Mouse (Mus musculus): Measurements from ENCODE around the gene Psmd11. TPM values are rescaled to one million over a fixed set of nuclear protein-coding genes. Genes with fewer than 3 reads are reported as not detected.

Psmd11 gene
- polyA plus RNA-seq, 1 experiment from 2014 or later, result 307 TPM

DNA sequence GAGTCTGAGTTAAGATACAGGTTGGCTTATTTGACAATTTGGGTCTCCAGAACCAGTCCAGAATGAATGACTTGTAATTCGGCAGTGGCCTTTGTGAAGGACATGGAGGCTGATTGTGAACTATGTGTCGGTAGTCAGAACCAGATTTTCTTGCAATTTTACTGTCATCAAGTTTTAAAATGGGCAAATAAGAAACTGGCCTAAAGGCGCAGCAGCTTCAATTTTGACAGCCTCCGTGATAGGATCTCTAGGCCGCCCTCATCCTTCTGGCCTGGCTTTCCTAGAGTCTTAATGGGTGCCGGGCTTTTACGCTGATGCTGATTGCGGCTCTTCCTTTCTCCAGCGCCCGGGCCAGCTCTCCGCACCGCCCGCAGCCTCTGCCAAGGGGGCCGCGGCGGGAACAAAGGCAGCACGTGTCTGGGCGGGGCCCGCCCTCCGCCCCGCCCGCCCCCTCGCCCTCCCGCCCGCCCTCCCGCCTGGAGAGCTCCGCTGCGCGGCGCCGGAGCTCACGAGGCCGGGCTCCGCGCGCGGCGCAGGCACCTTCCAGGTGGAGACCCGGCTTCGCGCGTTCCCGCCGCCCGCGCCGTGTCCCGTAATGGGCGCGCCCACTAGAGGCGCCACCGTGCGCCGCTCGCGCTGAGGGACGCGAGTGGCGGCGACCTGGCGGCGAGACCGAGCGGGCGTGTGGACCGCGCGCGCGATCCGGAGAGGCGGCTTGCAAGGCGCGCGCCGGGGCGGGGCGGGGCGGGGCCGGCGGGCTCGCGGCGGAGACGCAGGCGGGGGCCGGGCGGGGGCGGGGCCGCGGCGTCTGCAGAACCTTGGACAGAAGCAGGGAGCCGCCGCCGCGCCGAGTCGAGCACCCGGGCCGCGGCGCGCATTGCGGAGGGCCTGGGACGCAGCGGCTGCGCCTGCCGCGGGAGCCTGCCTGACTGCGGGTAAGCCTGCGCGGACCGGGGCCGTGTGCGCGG is 48.1 kb downstream of the Psmd11 start, which contains the start of gene Cdk5r1:
Gene Cdk5r1, plus strand, starts transcription at position 802 of the 968 bp plus-strand sequence.
- Histone ChIP-seq H3K27me3 (ENCODE audit: control insufficient read depth, insufficient read depth, low read length) (peaks cover 7% of the 10 kb centered on the region; the same call in 1 of the 2 replicates), H3K4me1 (ENCODE audit: control insufficient read depth, insufficient read depth, low read length) (peaks cover 11% of the 10 kb centered on the region), H3K9me3 (ENCODE audit: control insufficient read depth, low read length) (no peaks in the 10 kb centered on the region), H3K9ac (ENCODE audit: low read length) (peak within 1 kb of the TSS; percentile 84), H3K4me2 (ENCODE audit: low read depth) (peak within 1 kb of the TSS; percentile 96), H3K27ac (ENCODE audit: low read depth, low read length) (peak within 1 kb of the TSS; percentile 69), H3K36me3 (ENCODE audit: control insufficient read depth, insufficient read depth, low read length) (no peaks in the 10 kb centered on the region; the same call in 1 of the 2 replicates), H3K4me3 (ENCODE audit: low read depth, low read length) (peak within 1 kb of the TSS; percentile 67)
- DNase-seq (ENCODE audit: low spot score) (peak; percentile 96), ATAC-seq (ENCODE audit: insufficient read depth, low FRiP score, low TSS enrichment) (peak; percentile 88)
- under 1% methylated on average over 48 of the region's 116 CpGs for WGBS

DNA sequence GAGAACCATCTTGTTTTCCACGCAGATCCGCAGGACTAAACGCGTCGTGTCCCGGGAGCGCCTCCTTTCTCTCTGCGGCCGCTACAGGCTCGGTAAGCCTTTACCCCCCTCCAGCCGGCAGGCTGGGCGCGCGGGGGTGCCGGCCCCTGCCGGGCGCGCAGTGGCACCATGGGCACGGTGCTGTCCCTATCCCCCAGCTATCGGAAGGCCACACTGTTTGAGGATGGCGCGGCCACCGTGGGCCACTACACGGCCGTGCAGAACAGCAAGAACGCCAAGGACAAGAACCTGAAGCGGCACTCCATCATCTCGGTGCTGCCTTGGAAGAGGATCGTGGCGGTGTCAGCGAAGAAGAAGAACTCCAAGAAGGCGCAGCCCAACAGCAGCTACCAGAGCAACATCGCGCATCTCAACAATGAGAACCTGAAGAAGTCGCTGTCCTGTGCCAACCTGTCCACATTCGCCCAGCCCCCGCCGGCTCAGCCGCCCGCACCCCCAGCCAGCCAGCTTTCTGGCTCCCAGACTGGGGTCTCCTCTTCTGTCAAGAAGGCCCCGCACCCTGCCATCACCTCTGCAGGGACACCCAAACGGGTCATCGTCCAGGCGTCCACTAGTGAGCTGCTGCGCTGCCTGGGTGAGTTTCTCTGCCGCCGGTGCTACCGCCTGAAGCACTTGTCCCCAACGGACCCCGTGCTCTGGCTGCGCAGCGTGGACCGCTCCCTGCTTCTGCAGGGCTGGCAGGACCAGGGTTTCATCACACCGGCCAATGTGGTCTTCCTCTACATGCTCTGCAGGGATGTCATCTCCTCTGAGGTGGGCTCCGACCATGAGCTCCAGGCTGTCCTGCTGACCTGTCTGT is 49.2 kb downstream of the Psmd11 start:
- H3K36me3 ChIP-seq (ENCODE audit: control insufficient read depth, insufficient read depth, low read length), result no peaks in the 10 kb centered on the region

DNA sequence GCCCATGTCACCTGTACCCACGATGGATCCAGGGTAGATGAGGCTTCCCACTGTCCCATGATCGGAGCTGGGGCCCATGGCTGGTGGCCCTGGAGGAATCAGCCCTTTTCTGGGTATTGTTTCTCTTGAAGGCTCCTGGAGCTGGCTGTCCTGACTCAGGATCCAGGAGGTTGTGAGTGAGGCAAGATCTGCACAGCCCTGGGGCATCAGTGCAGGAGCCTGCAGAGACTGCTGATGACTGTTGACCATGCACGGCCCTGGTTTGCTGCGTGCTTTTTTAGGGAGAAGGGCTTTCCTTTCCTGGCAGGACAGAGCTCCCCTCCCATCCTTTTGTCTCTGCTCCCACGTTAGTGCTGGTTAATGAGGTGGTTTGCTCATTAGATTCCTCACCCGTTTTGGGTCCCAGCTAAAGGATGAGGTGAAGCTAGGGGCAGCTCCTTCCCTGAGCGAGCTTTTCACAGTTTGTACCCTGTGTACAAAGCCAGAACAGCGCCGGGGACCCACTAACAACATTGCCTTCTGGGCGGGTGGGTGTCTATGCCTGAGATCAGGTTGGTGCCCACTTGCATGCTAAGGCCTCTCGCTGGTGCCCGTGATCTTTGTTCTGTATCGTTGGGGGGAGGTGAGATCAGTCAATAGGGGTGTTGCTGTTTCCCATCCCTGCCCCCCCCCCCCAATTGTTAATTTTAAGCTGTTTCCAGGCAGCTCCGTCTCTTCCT is 50.4 kb downstream of the Psmd11 start:
- Histone ChIP-seq H3K4me3 (ENCODE audit: low read depth, low read length) (peak overlapping the region; percentile 67), H3K9ac (ENCODE audit: low read length) (peak overlapping the region; percentile 84), H3K27me3 (ENCODE audit: control insufficient read depth, insufficient read depth, low read length) (peaks cover 7% of the 10 kb centered on the region; the same call in 1 of the 2 replicates), H3K36me3 (ENCODE audit: control insufficient read depth, insufficient read depth, low read length) (no peaks in the 10 kb centered on the region), H3K4me2 (ENCODE audit: low read depth) (peak overlapping the region; percentile 96), H3K27ac (ENCODE audit: low read depth, low read length) (no peak overlapping the region), H3K9me3 (ENCODE audit: control insufficient read depth, low read length) (no peaks in the 10 kb centered on the region), H3K4me1 (ENCODE audit: control insufficient read depth, insufficient read depth, low read length) (peaks cover 11% of the 10 kb centered on the region)
- ATAC-seq (ENCODE audit: insufficient read depth, low FRiP score, low TSS enrichment) (no peak), DNase-seq (ENCODE audit: low spot score) (no peak)
- 57% methylated on average over 14 of the region's 14 CpGs for WGBS

More for the DNA sequence above, 49.2 kb downstream of the Psmd11 start:
- H3K9ac ChIP-seq (ENCODE audit: low read length), result peak overlapping the region; percentile 84
- 16% methylated on average over 53 of the region's 55 CpGs for WGBS
- peaks cover 7% of the 10 kb centered on the region; the same call in 1 of the 2 replicates for H3K27me3 ChIP-seq (ENCODE audit: control insufficient read depth, insufficient read depth, low read length)
- H3K4me3 ChIP-seq (ENCODE audit: low read depth, low read length), result peak overlapping the region; percentile 67
- no peaks in the 10 kb centered on the region for H3K9me3 ChIP-seq (ENCODE audit: control insufficient read depth, low read length)
- peaks cover 11% of the 10 kb centered on the region for H3K4me1 ChIP-seq (ENCODE audit: control insufficient read depth, insufficient read depth, low read length)
- H3K4me2 ChIP-seq (ENCODE audit: low read depth), result peak overlapping the region; percentile 96
- peak overlapping the region; percentile 69 for H3K27ac ChIP-seq (ENCODE audit: low read depth, low read length)
- 0 out of 2 replicates have a peak, but pooled peaks have one; percentile 16 for ATAC-seq (ENCODE audit: insufficient read depth, low FRiP score, low TSS enrichment)
- peak; percentile 31 for DNase-seq (ENCODE audit: low spot score)

DNA sequence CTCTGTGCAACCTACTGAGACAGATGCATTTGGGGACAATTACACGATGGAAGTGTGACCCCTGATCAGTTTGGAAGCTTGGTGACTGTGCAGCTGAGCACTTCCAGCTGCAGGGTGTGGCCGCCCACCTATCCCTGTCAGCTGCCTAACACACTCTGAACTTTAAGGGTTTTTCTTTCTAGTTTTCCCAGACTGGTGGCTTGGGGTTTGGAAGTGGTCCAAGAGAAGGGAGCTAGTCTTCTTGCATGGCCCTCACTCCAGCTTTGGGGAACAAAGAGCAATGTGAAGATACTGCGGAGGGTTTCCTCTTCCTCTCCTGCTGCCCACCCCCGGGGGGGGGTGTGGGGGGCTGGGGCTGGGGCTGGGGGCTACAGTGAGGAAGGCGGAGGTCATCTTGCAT is 51.0 kb downstream of the Psmd11 start:
- DNase-seq (ENCODE audit: low spot score) (no peak), ATAC-seq (ENCODE audit: insufficient read depth, low FRiP score, low TSS enrichment) (no peak)
- no peak overlapping the region for H3K27ac ChIP-seq (ENCODE audit: low read depth, low read length)
- H3K4me2 ChIP-seq (ENCODE audit: low read depth), result peak overlapping the region; percentile 96
- H3K9me3 ChIP-seq (ENCODE audit: control insufficient read depth, low read length), result no peaks in the 10 kb centered on the region
- H3K9ac ChIP-seq (ENCODE audit: low read length), result peak overlapping the region; percentile 84
- peaks cover 7% of the 10 kb centered on the region; the same call in 1 of the 2 replicates for H3K27me3 ChIP-seq (ENCODE audit: control insufficient read depth, insufficient read depth, low read length)
- H3K4me3 ChIP-seq (ENCODE audit: low read depth, low read length), result peak overlapping the region; percentile 67
- peaks cover 15% of the 10 kb centered on the region for H3K4me1 ChIP-seq (ENCODE audit: control insufficient read depth, insufficient read depth, low read length)
- WGBS, result 74% methylated on average over 5 of the region's 5 CpGs
- H3K36me3 ChIP-seq (ENCODE audit: control insufficient read depth, insufficient read depth, low read length), result no peaks in the 10 kb centered on the region

DNA sequence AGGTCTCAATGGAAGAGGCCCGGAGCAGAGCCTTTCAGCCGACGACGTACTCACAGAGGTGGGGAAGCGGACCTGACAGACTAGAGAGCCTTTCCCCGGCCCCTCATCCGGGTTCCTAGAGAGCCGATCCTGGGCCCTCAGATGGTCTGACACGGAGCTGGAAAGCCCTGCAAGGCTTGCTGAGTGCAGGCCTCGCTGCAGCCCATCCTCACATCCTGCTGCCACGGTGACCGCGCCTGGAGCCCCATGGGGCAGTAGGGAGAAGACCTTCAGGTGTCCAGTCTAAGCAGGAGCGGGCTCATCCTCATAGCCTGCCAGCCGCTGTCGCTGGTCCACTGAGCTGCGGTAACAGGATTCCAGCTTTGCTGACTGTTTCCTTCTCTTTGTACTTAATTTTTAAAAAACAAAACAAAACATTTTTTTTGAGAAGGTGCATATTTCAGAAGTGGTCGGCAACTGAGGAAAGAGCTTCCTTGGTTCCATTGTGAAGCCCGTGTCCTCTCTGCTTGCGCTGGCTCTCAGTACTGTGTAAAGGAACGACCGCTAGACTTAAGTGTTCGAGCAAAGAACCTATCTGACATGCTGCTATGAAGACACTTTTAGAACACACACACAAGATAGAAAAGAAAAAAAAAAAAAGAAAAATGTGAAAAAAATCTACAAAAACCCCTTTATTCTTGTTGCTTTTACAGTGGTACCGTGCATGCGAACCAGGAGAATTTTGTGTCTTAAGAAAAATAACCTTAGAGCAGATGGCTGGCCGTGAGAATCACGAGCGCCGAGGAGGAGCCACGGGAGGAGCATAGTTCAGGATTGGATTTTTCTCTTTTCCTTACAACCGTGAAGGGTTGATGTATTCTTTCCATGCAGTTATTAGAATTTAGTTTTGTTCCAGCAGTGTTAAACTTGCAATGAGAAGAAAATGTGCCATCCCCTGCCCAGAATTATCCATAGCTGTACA is 51.8 kb downstream of the Psmd11 start:
- DNase-seq (ENCODE audit: low spot score) (no peak), ATAC-seq (ENCODE audit: insufficient read depth, low FRiP score, low TSS enrichment) (no peak)
- 81% methylated on average over 31 of the region's 31 CpGs for WGBS
- Histone ChIP-seq H3K9ac (ENCODE audit: low read length) (peak overlapping the region; percentile 84), H3K4me2 (ENCODE audit: low read depth) (peak overlapping the region; percentile 96), H3K27ac (ENCODE audit: low read depth, low read length) (no peak overlapping the region), H3K36me3 (ENCODE audit: control insufficient read depth, insufficient read depth, low read length) (no peaks in the 10 kb centered on the region), H3K4me1 (ENCODE audit: control insufficient read depth, insufficient read depth, low read length) (peaks cover 15% of the 10 kb centered on the region), H3K27me3 (ENCODE audit: control insufficient read depth, insufficient read depth, low read length) (peaks cover 7% of the 10 kb centered on the region; the same call in 1 of the 2 replicates), H3K9me3 (ENCODE audit: control insufficient read depth, low read length) (no peaks in the 10 kb centered on the region), H3K4me3 (ENCODE audit: low read depth, low read length) (peak overlapping the region; percentile 67)

DNA sequence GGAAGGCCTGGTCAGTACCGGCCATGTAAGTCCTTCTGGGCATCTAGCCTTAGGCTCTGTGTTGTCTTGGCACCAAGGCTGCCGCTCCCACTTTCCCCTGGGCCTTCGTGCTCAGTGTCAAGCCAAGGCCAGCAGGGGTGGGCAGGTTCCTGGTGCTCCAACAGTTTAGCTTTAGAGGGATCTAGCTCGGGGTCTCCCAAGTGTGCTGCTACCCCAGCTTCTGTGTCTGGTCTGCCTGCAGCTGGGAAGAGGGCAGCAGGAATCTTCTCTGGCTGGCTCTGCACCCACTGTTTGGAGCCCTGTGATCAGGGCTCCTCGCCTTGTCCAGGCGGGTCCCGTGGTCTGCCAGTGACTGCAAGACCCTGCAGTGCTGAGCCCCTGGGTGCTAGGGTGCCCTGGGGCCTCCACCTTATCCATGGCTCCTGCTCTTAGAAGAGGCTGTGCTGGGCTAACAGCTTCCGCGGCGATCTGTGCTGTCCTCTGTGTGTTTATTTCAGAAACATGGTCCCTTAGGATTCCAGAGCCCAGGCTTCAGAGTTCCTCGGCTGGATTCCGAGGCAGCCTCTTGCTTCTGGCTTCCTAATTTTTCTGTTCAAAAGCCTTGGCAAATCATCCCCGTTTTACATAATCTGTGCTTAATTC is 53.1 kb downstream of the Psmd11 start:
- ATAC-seq (ENCODE audit: insufficient read depth, low FRiP score, low TSS enrichment), result no peak
- peaks cover 7% of the 10 kb centered on the region; the same call in 1 of the 2 replicates for H3K27me3 ChIP-seq (ENCODE audit: control insufficient read depth, insufficient read depth, low read length)
- no peak overlapping the region for H3K4me3 ChIP-seq (ENCODE audit: low read depth, low read length)
- peak overlapping the region; percentile 13 for H3K4me2 ChIP-seq (ENCODE audit: low read depth)
- WGBS, result 85% methylated on average over 13 of the region's 13 CpGs
- H3K9ac ChIP-seq (ENCODE audit: low read length), result no peak overlapping the region
- no peaks in the 10 kb centered on the region for H3K36me3 ChIP-seq (ENCODE audit: control insufficient read depth, insufficient read depth, low read length)
- no peak for DNase-seq (ENCODE audit: low spot score)
- no peaks in the 10 kb centered on the region for H3K9me3 ChIP-seq (ENCODE audit: control insufficient read depth, low read length)
- no peak overlapping the region for H3K27ac ChIP-seq (ENCODE audit: low read depth, low read length)
- peaks cover 13% of the 10 kb centered on the region for H3K4me1 ChIP-seq (ENCODE audit: control insufficient read depth, insufficient read depth, low read length)

DNA sequence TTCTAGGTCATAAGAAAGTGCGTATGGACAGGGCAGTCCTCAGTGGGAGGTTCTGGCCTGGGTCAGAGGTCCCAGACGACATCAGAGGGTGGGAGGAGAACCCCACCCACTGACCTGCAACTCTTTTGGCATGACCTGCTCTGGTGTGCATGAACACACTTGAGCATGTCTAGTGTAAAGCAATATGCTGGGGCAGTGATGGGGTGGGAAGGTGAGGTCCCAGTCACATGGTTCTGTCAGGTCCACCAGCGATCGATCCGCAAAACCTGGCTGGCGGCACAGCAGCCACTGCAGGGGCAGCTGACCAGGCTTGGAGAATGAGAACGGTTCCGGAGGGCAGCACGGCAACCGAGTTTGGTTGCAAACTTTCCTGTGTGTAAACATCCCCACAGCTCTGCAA is 53.9 kb downstream of the Psmd11 start:
- Histone ChIP-seq H3K27ac (ENCODE audit: low read depth, low read length) (no peak overlapping the region), H3K4me2 (ENCODE audit: low read depth) (no peak overlapping the region), H3K36me3 (ENCODE audit: control insufficient read depth, insufficient read depth, low read length) (no peaks in the 10 kb centered on the region), H3K4me1 (ENCODE audit: control insufficient read depth, insufficient read depth, low read length) (peaks cover 13% of the 10 kb centered on the region), H3K9ac (ENCODE audit: low read length) (no peak overlapping the region), H3K27me3 (ENCODE audit: control insufficient read depth, insufficient read depth, low read length) (peaks cover 7% of the 10 kb centered on the region; the same call in 1 of the 2 replicates), H3K4me3 (ENCODE audit: low read depth, low read length) (no peak overlapping the region), H3K9me3 (ENCODE audit: control insufficient read depth, low read length) (no peaks in the 10 kb centered on the region)
- ATAC-seq (ENCODE audit: insufficient read depth, low FRiP score, low TSS enrichment) (no peak), DNase-seq (ENCODE audit: low spot score) (no peak)
- 83% methylated on average over 10 of the region's 10 CpGs for WGBS

All from neural tube, embryonic 11.5 days (tissue).